Mouse (Mus musculus): ENCODE results near the gene Gm14214.

DNA sequence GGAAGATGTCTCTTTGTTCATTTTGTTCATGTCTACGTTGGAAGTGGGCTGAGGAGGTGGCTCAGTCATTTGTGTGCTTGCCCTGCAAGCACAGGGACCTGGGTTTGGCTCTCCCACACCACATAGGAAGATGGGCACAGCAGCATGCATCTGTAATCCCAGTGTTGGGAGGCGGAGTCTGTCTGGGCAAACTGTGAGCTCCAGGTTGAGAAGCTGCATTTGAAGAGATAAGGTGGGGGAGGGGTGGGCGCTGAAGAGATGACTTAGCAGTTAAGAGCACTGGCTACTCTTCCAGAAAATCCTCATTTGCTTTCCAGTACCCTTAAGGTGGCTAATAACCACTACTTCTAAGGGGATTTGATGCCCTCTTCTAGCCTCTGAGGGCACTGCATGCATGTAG is 16.4 kb upstream of the Gm14214 start:
- TF ChIP-seq CTCF (IDR thresholded peaks at IDR 0.05; ENCODE audit: low read depth) (no peak), EP300 (IDR thresholded peaks at IDR 0.05; ENCODE audit: low read depth) (no peak)

All from heart, postnatal 0 days (tissue).